Mouse (Mus musculus) intestine, postnatal 0 days (tissue): ENCODE data around the gene Enoph1. TPM values are rescaled to one million over a fixed set of nuclear protein-coding genes. Genes with fewer than 3 reads are reported as not detected.

ENCODE experiments used
- ATAC-seq: fragments of 200-750 bp; cut with Nextera tagmentation; 2 replicates; pipeline ENCODE4 v1.8.0; 2017; ENCODE audit warnings: mild to moderate bottlenecking, moderate TSS enrichment, moderate library complexity
- H3K27ac ChIP-seq: fragments of 300-500 bp; sonication (generic); 2 replicates; pipeline ENCODE4 v1.5.1; 2014; ENCODE audit warnings: mild to moderate bottlenecking, low read depth, low read length, moderate library complexity
- H3K27me3 ChIP-seq: fragments of 300-500 bp; sonication (generic); replicated peaks from 2 replicates; pipeline ENCODE4 v1.6.1; 2014; ENCODE audit warnings: low read length, mixed read lengths; ENCODE audit not compliant: control insufficient read depth, insufficient read depth
- H3K36me3 ChIP-seq: fragments of 300-500 bp; sonication (generic); 2 replicates; pipeline ENCODE4 v1.6.1; 2014; ENCODE audit warnings: mild to moderate bottlenecking, moderate library complexity; ENCODE audit not compliant: control insufficient read depth, insufficient read depth
- H3K4me1 ChIP-seq: fragments of 300-500 bp; sonication (generic); replicated peaks from 2 replicates; pipeline ENCODE4 v1.6.1; 2014; ENCODE audit warnings: antibody characterized with exemption, low read length, mixed read lengths; ENCODE audit not compliant: control insufficient read depth, insufficient read depth
- H3K4me2 ChIP-seq: fragments of 300-500 bp; sonication (generic); replicated peaks from 2 replicates; pipeline ENCODE4 v1.6.1; 2014; ENCODE audit warnings: low read depth, mild to moderate bottlenecking, moderate library complexity
- H3K4me3 ChIP-seq: fragments of 300-500 bp; sonication (generic); 2 replicates; pipeline ENCODE4 v1.5.1; 2014; ENCODE audit warnings: low read depth, low read length
- H3K9ac ChIP-seq: fragments of 300-500 bp; sonication (generic); 2 replicates; pipeline ENCODE4 v1.6.1; 2014; ENCODE audit warnings: mild to moderate bottlenecking, low read depth, low read length
- H3K9me3 ChIP-seq: fragments of 300-500 bp; sonication (generic); 2 replicates; pipeline ENCODE4 v1.6.1; 2016; ENCODE audit warnings: mixed run types; ENCODE audit not compliant: control insufficient read depth
- CTCF ChIP-seq: sonication (generic); IDR thresholded peaks from 2 replicates; pipeline ENCODE4 v1.5.1; 2016; ENCODE audit warnings: low read depth, mild to moderate bottlenecking, control low read depth, antibody characterized with exemption, moderate library complexity
- WGBS: fragments of 180-500 bp; shearing (Covaris S2); extraction: QIAGEN DNeasy Blood & Tissue Kit; methylation state at CpG from one replicate; pipeline ENCODE4 v1.1.7; 2014; 5-methylcytosine and 5-hydroxymethylcytosine counted together
- polyA plus RNA-seq: library from polyadenylated mRNA; unstranded; fragments of >200 nt; fragmentation: Nextera tagmentation; extraction: Ambion mirVana; gene quantifications from 2 replicates; pipeline ENCODE4 v1.2.1, GENCODE M21; 2015

Gene Enoph1
- polyA plus RNA-seq, 1 experiment from 2014 or later = 26.6 TPM

GRCm38 (mm10) chr5:100085097-100085496 is 45.3 kb downstream of the Enoph1 start:
- no peaks in the 10 kb centered on the region for H3K9me3 ChIP-seq
- 0 out of 2 replicates have a peak overlapping the region, but pooled peaks have one; percentile 30 for H3K4me2 ChIP-seq
- no peak for TF ChIP-seq CTCF
- no peaks in the 10 kb centered on the region for H3K36me3 ChIP-seq
- H3K9ac ChIP-seq = no peak overlapping the region
- H3K27ac ChIP-seq = no peak overlapping the region
- WGBS = 30% methylated on average over 8 of the region's 8 CpGs
- H3K4me1 ChIP-seq = peaks cover 2% of the 10 kb centered on the region; the same call in 1 of the 2 replicates
- H3K27me3 ChIP-seq = no peaks in the 10 kb centered on the region
- peak; percentile 49; the same call in 1 of the 2 replicates for ATAC-seq
- no peak overlapping the region for H3K4me3 ChIP-seq

- 49% methylated on average over 12 of the region's 12 CpGs for WGBS
- no peak for ATAC-seq
Observed at GRCm38 (mm10) chr5:100090515-100091262, 50.9 kb downstream of the Enoph1 start.

GRCm38 (mm10) chr5:100091263-100091594 is 51.4 kb downstream of the Enoph1 start:
- H3K4me3 ChIP-seq = no peak overlapping the region
- H3K4me2 ChIP-seq = no peak overlapping the region
- H3K9ac ChIP-seq = no peak overlapping the region
- no peaks in the 10 kb centered on the region for H3K9me3 ChIP-seq
- H3K36me3 ChIP-seq = no peaks in the 10 kb centered on the region
- no peak overlapping the region for H3K27ac ChIP-seq
- no peaks in the 10 kb centered on the region for H3K27me3 ChIP-seq
- WGBS = 54% methylated on average over 10 of the region's 10 CpGs
- TF ChIP-seq CTCF = no peak
- ATAC-seq = no peak
- H3K4me1 ChIP-seq = no peaks in the 10 kb centered on the region

More at GRCm38 (mm10) chr5:100090515-100091262, 50.9 kb downstream of the Enoph1 start:
- H3K9ac ChIP-seq = no peak overlapping the region
- H3K9me3 ChIP-seq = no peaks in the 10 kb centered on the region
- H3K27ac ChIP-seq = no peak overlapping the region
- no peak for TF ChIP-seq CTCF
- no peak overlapping the region for H3K4me3 ChIP-seq
- H3K36me3 ChIP-seq = no peaks in the 10 kb centered on the region
- H3K27me3 ChIP-seq = no peaks in the 10 kb centered on the region
- H3K4me2 ChIP-seq = no peak overlapping the region
- H3K4me1 ChIP-seq = no peaks in the 10 kb centered on the region

GRCm38 (mm10) chr5:100091602-100092001 is 51.8 kb downstream of the Enoph1 start:
- WGBS = 42% methylated on average over 17 of the region's 17 CpGs
- H3K9me3 ChIP-seq = no peaks in the 10 kb centered on the region
- H3K27me3 ChIP-seq = no peaks in the 10 kb centered on the region
- no peak for TF ChIP-seq CTCF
- no peaks in the 10 kb centered on the region for H3K4me1 ChIP-seq
- ATAC-seq = no peak
- H3K9ac ChIP-seq = no peak overlapping the region
- H3K4me2 ChIP-seq = no peak overlapping the region
- no peak overlapping the region for H3K4me3 ChIP-seq
- no peaks in the 10 kb centered on the region for H3K36me3 ChIP-seq
- no peak overlapping the region for H3K27ac ChIP-seq

- H3K36me3 ChIP-seq = no peaks in the 10 kb centered on the region
- H3K9me3 ChIP-seq = no peaks in the 10 kb centered on the region
- no peak overlapping the region for H3K4me2 ChIP-seq
- WGBS = 41% methylated on average over 5 of the region's 5 CpGs
- H3K4me1 ChIP-seq = no peaks in the 10 kb centered on the region
- no peaks in the 10 kb centered on the region for H3K27me3 ChIP-seq
- no peak for ATAC-seq
- H3K9ac ChIP-seq = no peak overlapping the region
- H3K27ac ChIP-seq = no peak overlapping the region
- no peak overlapping the region for H3K4me3 ChIP-seq
- TF ChIP-seq CTCF = no peak
Observed at GRCm38 (mm10) chr5:100096955-100097354, 57.2 kb downstream of the Enoph1 start.

GRCm38 (mm10) chr5:100097967-100098366 is 58.2 kb downstream of the Enoph1 start:
- no peaks in the 10 kb centered on the region for H3K9me3 ChIP-seq
- no peak overlapping the region for H3K27ac ChIP-seq
- no peak for TF ChIP-seq CTCF
- H3K4me2 ChIP-seq = no peak overlapping the region
- 98% methylated on average over 4 of the region's 4 CpGs for WGBS
- ATAC-seq = no peak
- no peak overlapping the region for H3K9ac ChIP-seq
- no peak overlapping the region for H3K4me3 ChIP-seq
- H3K27me3 ChIP-seq = no peaks in the 10 kb centered on the region
- no peaks in the 10 kb centered on the region for H3K4me1 ChIP-seq
- no peaks in the 10 kb centered on the region for H3K36me3 ChIP-seq

GRCm38 (mm10) chr5:100102395-100102794 is 62.6 kb downstream of the Enoph1 start:
- WGBS = 83% methylated on average over 1 of the region's 1 CpGs
- Histone ChIP-seq H3K9ac (no peak overlapping the region), H3K27ac (no peak overlapping the region), H3K9me3 (no peaks in the 10 kb centered on the region), H3K4me3 (no peak overlapping the region), H3K36me3 (no peaks in the 10 kb centered on the region), H3K4me1 (no peaks in the 10 kb centered on the region), H3K27me3 (no peaks in the 10 kb centered on the region), H3K4me2 (no peak overlapping the region)
- no peak for TF ChIP-seq CTCF
- ATAC-seq = no peak
